Mouse (Mus musculus) brain, embryonic 18.5 days (tissue): ENCODE data around the gene Babam1.
"Not testable (repeated sequence)": the region's sequence is repeated elsewhere in the genome, so short reads cannot be mapped to it uniquely, and the experiment has no call there.

Experiments used
- DNase-seq: peaks from one replicate; pipeline ENCODE4 v3.0.0-alpha.2; 2012; ENCODE audit warnings: low read depth, low spot score

Babam1 gene

GRCm38 (mm10) chr8:71406099-71407015 lies 9.7 kb downstream of the Babam1 start:
- DNase-seq = no peak

GRCm38 (mm10) chr8:71407441-71407840 lies 10.8 kb downstream of the Babam1 start:
- DNase-seq = no peak

DNA sequence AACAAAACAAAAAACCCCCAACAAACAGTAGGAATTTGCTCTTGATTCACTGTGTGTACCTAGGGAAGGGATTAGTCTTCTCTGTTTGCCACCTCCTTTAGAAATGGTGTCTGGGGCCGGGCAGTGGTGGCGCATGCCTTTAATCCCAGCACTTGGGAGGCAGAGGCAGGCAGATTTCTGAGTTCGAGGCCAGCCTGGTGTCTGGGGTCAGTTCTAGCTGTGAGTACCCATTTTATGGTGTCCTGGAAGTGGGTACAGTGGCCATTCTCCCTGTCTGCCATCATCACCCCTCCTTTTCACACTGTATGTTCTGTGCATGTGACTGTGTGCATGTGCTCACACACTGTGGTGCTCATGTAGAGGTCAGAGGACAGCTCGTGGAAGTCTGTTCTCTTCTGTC lies 11.6 kb downstream of the Babam1 start:
- DNase-seq = no peak

DNA sequence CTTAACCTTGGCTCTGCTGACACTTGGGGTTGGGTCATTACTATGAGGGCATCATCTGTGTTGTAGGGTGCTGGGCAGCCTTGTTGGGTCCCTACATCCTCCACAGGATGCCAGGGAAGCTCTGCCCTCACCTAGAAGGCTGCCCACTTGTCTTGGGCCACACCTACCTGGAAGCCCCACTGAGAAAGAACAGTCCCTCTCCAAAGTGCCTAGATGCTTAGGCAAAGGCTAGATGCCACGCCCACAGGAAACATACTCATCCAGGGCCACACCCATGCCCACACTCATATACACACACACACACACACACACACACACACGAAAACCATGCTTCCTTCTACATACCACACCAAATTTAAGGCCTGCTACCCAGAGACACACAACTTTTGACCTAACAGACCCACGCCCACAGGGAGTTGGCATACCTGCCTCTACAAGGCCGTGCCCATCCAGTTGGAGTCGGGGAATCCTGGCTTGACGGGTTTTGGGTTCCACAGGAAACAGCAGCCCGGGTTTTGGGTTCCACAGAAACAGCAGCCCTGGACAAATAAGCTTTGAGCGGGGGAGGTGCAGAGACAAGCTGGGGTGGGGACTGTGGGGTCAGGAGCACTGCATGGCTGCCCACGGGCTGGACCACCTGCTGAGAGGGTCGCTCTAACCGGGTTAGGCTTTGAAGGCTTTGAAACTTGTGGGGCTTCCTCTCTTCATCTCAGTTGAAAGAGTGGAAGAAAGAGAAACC lies 15.0 kb downstream of the Babam1 start:
- no peak for DNase-seq

DNA sequence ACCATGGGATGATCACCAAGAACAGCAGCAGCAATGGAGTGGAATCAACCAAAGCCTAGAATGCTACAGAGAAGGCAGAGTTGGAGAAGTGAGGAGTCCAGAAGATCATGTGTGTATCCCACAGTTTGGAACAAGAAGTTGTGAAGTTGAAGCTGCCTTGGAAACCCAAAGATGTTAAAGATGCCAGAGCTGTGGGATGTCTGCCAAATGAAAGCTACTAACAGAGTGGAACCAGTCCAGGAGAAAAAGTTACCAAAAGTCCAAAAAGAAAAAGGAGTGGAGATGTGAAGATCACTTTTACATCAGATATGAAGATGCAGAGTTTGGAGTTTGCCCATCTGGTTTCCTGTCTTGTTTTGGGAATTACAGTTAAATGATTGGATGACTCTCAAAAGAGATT lies 25.5 kb downstream of the Babam1 start:
- DNase-seq = no peak

GRCm38 (mm10) chr8:71432935-71433334 lies 36.3 kb downstream of the Babam1 start:
- not testable (repeated sequence) for DNase-seq

DNA sequence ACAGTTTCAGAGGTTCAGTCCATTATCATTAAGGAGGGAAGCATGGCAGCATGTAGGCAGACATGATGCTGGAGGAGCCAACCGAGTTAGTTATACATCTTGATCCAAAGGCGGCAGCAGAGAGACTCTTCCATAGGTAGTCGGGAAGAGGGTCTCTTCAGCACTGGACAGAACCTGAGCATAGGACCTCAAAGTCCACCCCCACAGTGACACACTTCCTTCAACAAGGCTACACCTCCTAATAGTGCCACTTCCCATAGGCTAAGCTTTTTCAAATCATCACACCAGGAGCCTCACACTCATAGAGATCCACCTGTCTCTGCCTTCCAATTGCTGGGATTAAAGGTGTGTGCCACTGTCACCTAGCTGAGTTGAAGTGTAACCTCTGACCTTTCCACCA lies 40.4 kb downstream of the Babam1 start:
- DNase-seq = no peak

GRCm38 (mm10) chr8:71441404-71441803 lies 44.7 kb downstream of the Babam1 start:
- DNase-seq = peak; percentile 36

DNA sequence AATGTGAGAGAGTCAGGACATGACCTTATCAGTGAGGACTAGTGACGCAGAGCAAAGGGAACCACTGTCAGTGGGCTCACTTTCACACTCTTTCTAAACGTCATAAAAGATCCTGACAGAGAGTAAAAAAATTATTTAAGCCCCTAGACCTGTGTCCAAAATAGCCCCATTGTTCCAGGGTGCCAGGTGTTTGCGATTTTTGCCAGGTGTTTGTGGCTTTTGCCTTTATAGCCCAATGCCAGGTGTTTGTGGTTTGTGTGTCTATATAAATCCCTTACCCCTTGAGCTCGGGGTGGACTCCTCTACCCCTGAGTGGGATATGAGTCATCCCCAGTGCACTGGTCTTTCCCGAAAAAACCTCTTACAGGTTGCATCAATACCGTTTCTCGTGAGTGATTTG lies 48.4 kb downstream of the Babam1 start:
- no peak for DNase-seq

DNA sequence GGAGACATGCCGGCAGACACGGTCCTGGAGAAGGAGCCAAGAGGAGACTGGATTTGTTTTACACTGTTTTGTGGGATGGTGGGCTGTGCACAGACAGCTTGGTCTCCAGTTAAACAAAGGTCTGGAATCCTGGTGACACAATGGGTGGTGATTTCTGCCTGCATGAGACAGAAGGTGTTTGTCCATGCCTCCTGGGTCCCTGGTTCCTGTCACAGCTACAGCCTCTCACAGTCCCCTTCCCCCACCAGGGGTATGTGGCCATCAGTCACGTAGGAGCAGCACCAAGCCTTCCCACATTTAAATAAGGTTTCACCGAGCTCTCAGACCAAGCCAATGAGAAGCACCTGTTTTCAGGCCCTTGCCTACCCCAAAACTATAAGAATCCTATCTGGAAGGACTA lies 54.7 kb downstream of the Babam1 start:
- DNase-seq = no peak

- no peak for DNase-seq
Observed at GRCm38 (mm10) chr8:71451777-71452176, 55.1 kb downstream of the Babam1 start.

DNA sequence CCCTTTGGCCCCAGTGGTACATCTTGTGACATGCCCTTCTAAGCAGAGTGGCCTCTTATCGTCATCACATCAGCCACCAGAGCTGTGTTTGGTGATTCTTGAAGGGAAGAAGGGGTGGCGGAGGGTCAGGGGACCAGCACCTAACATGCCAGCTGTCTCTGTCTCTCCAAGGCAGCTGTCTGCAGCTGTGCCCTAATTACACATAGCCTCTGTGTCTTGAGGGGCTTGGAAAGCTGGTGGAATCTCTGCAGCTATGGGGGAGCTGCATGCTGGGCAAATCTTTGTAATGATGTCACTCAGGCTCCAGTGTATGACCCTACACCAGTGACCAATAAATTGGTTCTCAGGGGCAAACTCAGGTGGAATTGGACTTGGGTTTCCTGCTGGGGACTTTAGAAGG lies 56.0 kb downstream of the Babam1 start:
- no peak for DNase-seq
